Mouse (Mus musculus): ENCODE results near the gene Tsc22d3. TPM values are rescaled to one million over a fixed set of nuclear protein-coding genes. Genes with fewer than 3 reads are reported as not detected.
"Not testable (repeated sequence)": the region's sequence is repeated elsewhere in the genome, so short reads cannot be mapped to it uniquely, and the experiment has no call there.

The Tsc22d3 gene
- polyA plus RNA-seq, 1 experiment from 2014 or later = 109 TPM

GRCm38 (mm10) chrX:140555965-140556364 is 44.5 kb downstream of the Tsc22d3 start:
- DNase-seq (ENCODE audit: low spot score) = no peak
- WGBS = 41% methylated on average over 2 of the region's 2 CpGs
- Histone ChIP-seq H3K36me3 (no peaks in the 10 kb centered on the region), H3K27me3 (ENCODE audit: low read depth, poor library complexity, severe bottlenecking) (peaks cover 99% of the 10 kb centered on the region), H3K9me3 (replicated peaks) (no peaks in the 10 kb centered on the region), H3K27ac (no peak overlapping the region), H3K4me3 (no peak overlapping the region), H3K4me1 (no peaks in the 10 kb centered on the region)

- H3K27ac ChIP-seq = no peak overlapping the region
- no peak overlapping the region for H3K4me3 ChIP-seq
- DNase-seq (ENCODE audit: low spot score) = no peak
- 80% methylated on average over 3 of the region's 3 CpGs for WGBS
- no peaks in the 10 kb centered on the region for H3K36me3 ChIP-seq
- H3K27me3 ChIP-seq (ENCODE audit: low read depth, poor library complexity, severe bottlenecking) = peaks cover 99% of the 10 kb centered on the region
- no peaks in the 10 kb centered on the region for H3K9me3 ChIP-seq (replicated peaks)
- no peaks in the 10 kb centered on the region for H3K4me1 ChIP-seq
Observed at GRCm38 (mm10) chrX:140555423-140555822, 45.0 kb downstream of the Tsc22d3 start.

GRCm38 (mm10) chrX:140547660-140548419 is 52.6 kb downstream of the Tsc22d3 start:
- H3K9me3 ChIP-seq (replicated peaks) = no peaks in the 10 kb centered on the region
- H3K4me3 ChIP-seq = no peak overlapping the region
- H3K4me1 ChIP-seq = 0 out of 2 replicates have a peak, but pooled peaks cover 3% of the 10 kb centered on the region
- no peaks in the 10 kb centered on the region for H3K36me3 ChIP-seq
- WGBS = 90% methylated on average over 7 of the region's 7 CpGs
- no peak for DNase-seq (ENCODE audit: low spot score)
- H3K27me3 ChIP-seq (ENCODE audit: low read depth, poor library complexity, severe bottlenecking) = peaks cover 98% of the 10 kb centered on the region
- no peak overlapping the region for H3K27ac ChIP-seq

- Histone ChIP-seq H3K9me3 (replicated peaks) (no peaks in the 10 kb centered on the region), H3K4me3 (no peak overlapping the region), H3K36me3 (peaks cover 11% of the 10 kb centered on the region), H3K27me3 (ENCODE audit: low read depth, poor library complexity, severe bottlenecking) (peaks cover 98% of the 10 kb centered on the region), H3K27ac (no peak overlapping the region), H3K4me1 (peaks cover 8% of the 10 kb centered on the region)
- no peak for DNase-seq (ENCODE audit: low spot score)
- WGBS = 37% methylated on average over 3 of the region's 3 CpGs
Observed at GRCm38 (mm10) chrX:140544737-140545136, 55.7 kb downstream of the Tsc22d3 start.

- peak overlapping the region; percentile 59 for H3K4me3 ChIP-seq
- H3K9me3 ChIP-seq (replicated peaks) = no peaks in the 10 kb centered on the region
- peak; percentile 62 for DNase-seq (ENCODE audit: low spot score)
- H3K4me1 ChIP-seq = peaks cover 8% of the 10 kb centered on the region
- peak overlapping the region; percentile 90 for H3K27ac ChIP-seq
- H3K36me3 ChIP-seq = peaks cover 11% of the 10 kb centered on the region
- WGBS = 24% methylated on average over 18 of the region's 18 CpGs
- peaks cover 98% of the 10 kb centered on the region for H3K27me3 ChIP-seq (ENCODE audit: low read depth, poor library complexity, severe bottlenecking)
Observed at GRCm38 (mm10) chrX:140542938-140543673, 57.4 kb downstream of the Tsc22d3 start.

GRCm38 (mm10) chrX:140542474-140542845 is 58.0 kb downstream of the Tsc22d3 start:
- Histone ChIP-seq H3K27me3 (ENCODE audit: low read depth, poor library complexity, severe bottlenecking) (peaks cover 98% of the 10 kb centered on the region), H3K4me1 (peaks cover 8% of the 10 kb centered on the region)
- DNase-seq (ENCODE audit: low spot score) = peak; percentile 70

GRCm38 (mm10) chrX:140541711-140542473 is 58.6 kb downstream of the Tsc22d3 start:
- H3K27me3 ChIP-seq (ENCODE audit: low read depth, poor library complexity, severe bottlenecking) = peaks cover 98% of the 10 kb centered on the region

More at GRCm38 (mm10) chrX:140542474-140542845, 58.0 kb downstream of the Tsc22d3 start:
- WGBS = 13% methylated on average over 21 of the region's 21 CpGs
- H3K9me3 ChIP-seq (replicated peaks) = no peaks in the 10 kb centered on the region
- H3K27ac ChIP-seq = peak overlapping the region; percentile 90
- H3K36me3 ChIP-seq = peaks cover 11% of the 10 kb centered on the region
- peak overlapping the region; percentile 59 for H3K4me3 ChIP-seq

GRCm38 (mm10) chrX:140540500-140541114 is 59.9 kb downstream of the Tsc22d3 start:
- WGBS = 85% methylated on average over 15 of the region's 15 CpGs
- no peak for DNase-seq (ENCODE audit: low spot score)
- Histone ChIP-seq H3K9me3 (replicated peaks) (no peaks in the 10 kb centered on the region), H3K4me1 (peaks cover 8% of the 10 kb centered on the region), H3K4me3 (no peak overlapping the region), H3K27ac (no peak overlapping the region), H3K27me3 (ENCODE audit: low read depth, poor library complexity, severe bottlenecking) (peaks cover 96% of the 10 kb centered on the region), H3K36me3 (peaks cover 11% of the 10 kb centered on the region)

More at GRCm38 (mm10) chrX:140541711-140542473, 58.6 kb downstream of the Tsc22d3 start:
- peak overlapping the region; percentile 59 for H3K4me3 ChIP-seq
- peak overlapping the region; percentile 90 for H3K27ac ChIP-seq
- peaks cover 8% of the 10 kb centered on the region for H3K4me1 ChIP-seq
- no peaks in the 10 kb centered on the region for H3K9me3 ChIP-seq (replicated peaks)
- 18% methylated on average over 10 of the region's 10 CpGs for WGBS
- peaks cover 11% of the 10 kb centered on the region for H3K36me3 ChIP-seq
- DNase-seq (ENCODE audit: low spot score) = no peak

- H3K27ac ChIP-seq; H3K4me3 ChIP-seq; H3K4me1 ChIP-seq; H3K9me3 ChIP-seq (replicated peaks); DNase-seq (ENCODE audit: low spot score): not testable (repeated sequence)
- H3K27me3 ChIP-seq (ENCODE audit: low read depth, poor library complexity, severe bottlenecking) = peaks cover 96% of the 10 kb centered on the region
- H3K36me3 ChIP-seq = peaks cover 11% of the 10 kb centered on the region
- 89% methylated on average over 3 of the region's 3 CpGs for WGBS
Observed at GRCm38 (mm10) chrX:140539831-140540230, 60.6 kb downstream of the Tsc22d3 start.

- H3K9me3 ChIP-seq (replicated peaks) = no peaks in the 10 kb centered on the region
- peaks cover 8% of the 10 kb centered on the region for H3K4me1 ChIP-seq
- peaks cover 97% of the 10 kb centered on the region for H3K27me3 ChIP-seq (ENCODE audit: low read depth, poor library complexity, severe bottlenecking)
- WGBS = 86% methylated on average over 3 of the region's 3 CpGs
- DNase-seq (ENCODE audit: low spot score) = no peak
- no peak overlapping the region for H3K27ac ChIP-seq
- peaks cover 11% of the 10 kb centered on the region for H3K36me3 ChIP-seq
- H3K4me3 ChIP-seq = no peak overlapping the region
Observed at GRCm38 (mm10) chrX:140539111-140539680, 61.3 kb downstream of the Tsc22d3 start.

- Histone ChIP-seq H3K36me3 (peaks cover 11% of the 10 kb centered on the region), H3K4me3 (no peak overlapping the region), H3K9me3 (replicated peaks) (no peaks in the 10 kb centered on the region), H3K4me1 (peaks cover 8% of the 10 kb centered on the region), H3K27ac (no peak overlapping the region), H3K27me3 (ENCODE audit: low read depth, poor library complexity, severe bottlenecking) (peaks cover 97% of the 10 kb centered on the region)
- WGBS = 86% methylated on average over 2 of the region's 2 CpGs
- no peak for DNase-seq (ENCODE audit: low spot score)
Observed at GRCm38 (mm10) chrX:140538649-140539048, 61.8 kb downstream of the Tsc22d3 start.

- Histone ChIP-seq H3K4me1 (peaks cover 5% of the 10 kb centered on the region), H3K27ac (no peak overlapping the region), H3K9me3 (replicated peaks) (no peaks in the 10 kb centered on the region), H3K27me3 (ENCODE audit: low read depth, poor library complexity, severe bottlenecking) (peaks cover 96% of the 10 kb centered on the region), H3K36me3 (peaks cover 11% of the 10 kb centered on the region), H3K4me3 (no peak overlapping the region)
- no peak for DNase-seq (ENCODE audit: low spot score)
- 56% methylated on average over 6 of the region's 6 CpGs for WGBS
Observed at GRCm38 (mm10) chrX:140537662-140538061, 62.8 kb downstream of the Tsc22d3 start.
